In genomic region chr12:100977551-100977950, GRCm38 (mm10) we compare ENCODE assay signal across 22 mouse cellular contexts. TPM values are rescaled to one million over a fixed set of nuclear protein-coding genes. Genes with fewer than 3 reads are reported as not detected.
DNase-seq lines count a peak whose midpoint lies in the region; ATAC-seq and TF ChIP-seq lines count a peak whose summit lies in the region.
"Had no signal": no experiment of that assay in that cellular context is flagged by ENCODE, and none has a peak within 500 bp of the region (broad histone marks: within the 10 kb centered on the region; RNA-seq: fewer than 3 reads in every experiment).

No protein-coding gene starts in this region.

- no peak for TF ChIP-seq EP300 in liver, postnatal 0 days (IDR thresholded peaks at IDR 0.05; ENCODE audit: low read depth)

- H3K9me3 ChIP-seq in liver, embryonic 15.5 days (replicated peaks): no peaks in the 10 kb centered on the region
- H3K9me3 ChIP-seq in liver, postnatal 0 days (ENCODE audit: low read length): no peaks in the 10 kb centered on the region
- H3K9me3 ChIP-seq: embryonic facial prominence, embryonic 13.5 days; embryonic facial prominence, embryonic 15.5 days; forebrain, embryonic 13.5 days had no signal

- ATAC-seq in liver, embryonic 15.5 days (ENCODE audit: insufficient read depth): no peak
- no peak for ATAC-seq in liver, postnatal 0 days
- ATAC-seq: forebrain, embryonic 13.5 days; forebrain, embryonic 16.5 days had no signal

- peaks cover 9% of the 10 kb centered on the region for H3K4me1 ChIP-seq in liver, embryonic 15.5 days (replicated peaks)
- no peaks in the 10 kb centered on the region; the same call in 1 of the 2 replicates for H3K4me1 ChIP-seq in liver, postnatal 0 days (ENCODE audit: insufficient read depth)

- no peak overlapping the region for H3K9ac ChIP-seq in liver, embryonic 15.5 days
- no peak overlapping the region for H3K9ac ChIP-seq in liver, postnatal 0 days (replicated peaks)
- H3K9ac ChIP-seq: embryonic facial prominence, embryonic 13.5 days; embryonic facial prominence, embryonic 15.5 days; forebrain, embryonic 13.5 days had no signal

- DNase-seq in gastrocnemius, adult 2 months: no peak
- no peak for DNase-seq in gastrocnemius, postnatal 25 days
- no peak for DNase-seq in layer of hippocampus, adult 2 months (ENCODE audit: low spot score in 2 of 2)
- DNase-seq in layer of hippocampus, postnatal 36 days: no peak
- no peak for DNase-seq in liver, postnatal 0 days
- DNase-seq in urinary bladder, adult 18-20 months (ENCODE audit: low spot score in 2 of 2): no peak
- DNase-seq: adrenal gland, adult 2 months; adrenal gland, postnatal 10 days; adrenal gland, postnatal 25 days; cerebellum, adult 11 months; cerebellum, adult 18-20 months; cerebellum, adult 8-10 months; cerebellum, adult 9-11 months; cerebellum, postnatal 14 days; cerebellum, postnatal 36 days; embryo, embryonic 11 days had no signal

- no peaks in the 10 kb centered on the region for H3K27me3 ChIP-seq in liver, embryonic 15.5 days
- no peaks in the 10 kb centered on the region for H3K27me3 ChIP-seq in liver, postnatal 0 days (ENCODE audit: insufficient read depth, low read length)
- H3K27me3 ChIP-seq: embryonic facial prominence, embryonic 13.5 days; embryonic facial prominence, embryonic 15.5 days; forebrain, embryonic 13.5 days had no signal

- intact Hi-C loops in gastrocnemius, adult 2 months (cut with DNase I): no loop called here

- H3K4me3 ChIP-seq in gastrocnemius, adult 2 months: peak overlapping the region; percentile 24
- H3K4me3 ChIP-seq in layer of hippocampus, adult 2 months: no peak overlapping the region
- no peak overlapping the region for H3K4me3 ChIP-seq in liver, embryonic 15.5 days (replicated peaks)
- no peak overlapping the region for H3K4me3 ChIP-seq in liver, postnatal 0 days (ENCODE audit: low read depth, low read length)
- H3K4me3 ChIP-seq: embryonic facial prominence, embryonic 13.5 days; embryonic facial prominence, embryonic 15.5 days; erythroblast, embryonic 14.5 days; forebrain, embryonic 13.5 days had no signal

- peaks cover 35% of the 10 kb centered on the region for H3K36me3 ChIP-seq in liver, embryonic 15.5 days (replicated peaks)
- H3K36me3 ChIP-seq in liver, postnatal 0 days (replicated peaks; ENCODE audit: insufficient read depth, low read length): 0 out of 2 replicates have a peak, but pooled peaks cover 9% of the 10 kb centered on the region
- H3K36me3 ChIP-seq: embryonic facial prominence, embryonic 13.5 days; embryonic facial prominence, embryonic 15.5 days had no signal

- H3K27ac ChIP-seq in gastrocnemius, adult 2 months: peak overlapping the region; percentile 86
- peak overlapping the region; percentile 29; the same call in 1 of the 2 replicates for H3K27ac ChIP-seq in layer of hippocampus, adult 2 months
- 0 out of 2 replicates have a peak overlapping the region, but pooled peaks have one; percentile 24 for H3K27ac ChIP-seq in liver, embryonic 15.5 days (replicated peaks)
- H3K27ac ChIP-seq in liver, postnatal 0 days (ENCODE audit: low read depth): no peak overlapping the region
- H3K27ac ChIP-seq: embryonic facial prominence, embryonic 13.5 days; embryonic facial prominence, embryonic 15.5 days; forebrain, embryonic 13.5 days had no signal

- no peak overlapping the region for H3K4me2 ChIP-seq in liver, embryonic 15.5 days
- no peak overlapping the region for H3K4me2 ChIP-seq in liver, postnatal 0 days (ENCODE audit: low read depth, low read length)
- H3K4me2 ChIP-seq: embryonic facial prominence, embryonic 13.5 days; embryonic facial prominence, embryonic 15.5 days; forebrain, embryonic 13.5 days had no signal

- no peak for TF ChIP-seq CTCF in gastrocnemius, adult 2 months (IDR thresholded peaks at IDR 0.05)
- no peak for TF ChIP-seq CTCF in layer of hippocampus, adult 2 months (conservative IDR thresholded peaks at IDR 0.05)
- no peak for TF ChIP-seq CTCF in liver, postnatal 0 days (IDR thresholded peaks at IDR 0.05; ENCODE audit: low read depth)

RNA-seq across cellular contexts. Expression of gene Ccdc88c, which starts 51.3 kb away (rescaled TPM):
- total RNA-seq in gastrocnemius, adult 2 months (2021): 10 to 100 TPM; 28.4 to 34.7 TPM
- 10 to 100 TPM; 25.1 to 32.3 TPM for total RNA-seq in gastrocnemius, postnatal 25 days (2021)
- total RNA-seq in layer of hippocampus, adult 2 months (2021): 10 to 100 TPM; 24.3 to 33.7 TPM
- total RNA-seq in layer of hippocampus, postnatal 36 days (2021): 10 to 100 TPM; 29.4 to 32.6 TPM
- polyA plus RNA-seq in liver, embryonic 15.5 days (2015; fragmentation: Nextera tagmentation; extraction: Ambion mirVana): 5.5 TPM in 2 replicates
- 3.6 and 4.2 TPM in 2 replicates for polyA plus RNA-seq in liver, postnatal 0 days (2015; fragmentation: Nextera tagmentation; extraction: Ambion mirVana)
